Mouse (Mus musculus) hindbrain, embryonic 12.5 days (tissue): ENCODE data around the gene Sim1. TPM values are rescaled to one million over a fixed set of nuclear protein-coding genes. Genes with fewer than 3 reads are reported as not detected.
A peak's percentile ranks its signal among the peaks of the same experiment; 100 is the strongest.

Source experiments
- ATAC-seq: fragments of 200-750 bp; cut with Nextera tagmentation; 2 replicates; pipeline ENCODE4 v1.8.0; 2017; ENCODE audit warnings: moderate TSS enrichment; ENCODE audit not compliant: low FRiP score
- H3K27ac ChIP-seq: fragments of 300-500 bp; sonication (generic); 2 replicates; pipeline ENCODE4 v1.5.1; 2016; ENCODE audit warnings: mild to moderate bottlenecking
- H3K27me3 ChIP-seq: fragments of 300-500 bp; sonication (generic); 2 replicates; pipeline ENCODE4 v1.6.1; 2016; ENCODE audit warnings: mild to moderate bottlenecking
- H3K36me3 ChIP-seq: fragments of 300-500 bp; sonication (generic); 2 replicates; pipeline ENCODE4 v1.6.1; 2016; ENCODE audit warnings: mild to moderate bottlenecking
- H3K4me1 ChIP-seq: fragments of 300-500 bp; sonication (generic); 2 replicates; pipeline ENCODE4 v1.6.1; 2016
- H3K4me2 ChIP-seq: fragments of 300-500 bp; sonication (generic); replicated peaks from 2 replicates; pipeline ENCODE4 v1.6.1; 2016; ENCODE audit warnings: mild to moderate bottlenecking
- H3K4me3 ChIP-seq: fragments of 300-500 bp; sonication (generic); 2 replicates; pipeline ENCODE4 v1.5.1; 2016; ENCODE audit warnings: mild to moderate bottlenecking
- H3K9ac ChIP-seq: fragments of 300-500 bp; sonication (generic); 2 replicates; pipeline ENCODE4 v1.6.1; 2016; ENCODE audit warnings: mild to moderate bottlenecking, moderate library complexity
- H3K9me3 ChIP-seq: fragments of 300-500 bp; sonication (generic); replicated peaks from 2 replicates; pipeline ENCODE4 v1.6.1; 2016; ENCODE audit warnings: mild to moderate bottlenecking
- WGBS: fragments of 180-500 bp; shearing (Covaris S2); methylation state at CpG from one replicate; pipeline ENCODE4 v1.1.7; 2016; 5-methylcytosine and 5-hydroxymethylcytosine counted together
- polyA plus RNA-seq: library from polyadenylated mRNA; unstranded; fragments of >200 nt; fragmentation: Nextera tagmentation; extraction: Ambion mirVana; gene quantifications from 2 replicates; pipeline ENCODE4 v1.2.1, GENCODE M21; 2016

The Sim1 gene
- polyA plus RNA-seq, 1 experiment from 2014 or later, result 1.1 TPM

- Histone ChIP-seq H3K4me2 (no peak overlapping the region), H3K4me3 (no peak overlapping the region), H3K36me3 (no peaks in the 10 kb centered on the region), H3K27ac (no peak overlapping the region), H3K9me3 (no peaks in the 10 kb centered on the region), H3K9ac (no peak overlapping the region), H3K4me1 (peaks cover 7% of the 10 kb centered on the region; the same call in 1 of the 2 replicates), H3K27me3 (peaks cover 86% of the 10 kb centered on the region)
- no peak for ATAC-seq
- 4% methylated on average over 26 of the region's 26 CpGs for WGBS
These were observed 9.6 kb downstream of the Sim1 start for GRCm38 (mm10) chr10:50903846-50904763.

GRCm38 (mm10) chr10:50904764-50905701 is 10.5 kb downstream of the Sim1 start:
- H3K27ac ChIP-seq, result no peak overlapping the region
- peaks cover 94% of the 10 kb centered on the region for H3K27me3 ChIP-seq
- H3K9me3 ChIP-seq, result no peaks in the 10 kb centered on the region
- no peak for ATAC-seq
- WGBS, result 5% methylated on average over 29 of the region's 29 CpGs
- H3K9ac ChIP-seq, result no peak overlapping the region
- peaks cover 7% of the 10 kb centered on the region; the same call in 1 of the 2 replicates for H3K4me1 ChIP-seq
- H3K4me3 ChIP-seq, result no peak overlapping the region
- H3K36me3 ChIP-seq, result no peaks in the 10 kb centered on the region
- H3K4me2 ChIP-seq, result no peak overlapping the region

- WGBS, result 6% methylated on average over 16 of the region's 16 CpGs
These were observed 15.8 kb downstream of the Sim1 start for GRCm38 (mm10) chr10:50910400-50910799.

GRCm38 (mm10) chr10:50910861-50911410 is 16.4 kb downstream of the Sim1 start:
- Histone ChIP-seq H3K9ac (no peak overlapping the region), H3K4me1 (peaks cover 7% of the 10 kb centered on the region; the same call in 1 of the 2 replicates), H3K9me3 (no peaks in the 10 kb centered on the region), H3K27ac (no peak overlapping the region), H3K4me2 (peak overlapping the region; percentile 43), H3K4me3 (no peak overlapping the region), H3K36me3 (no peaks in the 10 kb centered on the region), H3K27me3 (peaks cover 73% of the 10 kb centered on the region)
- 6% methylated on average over 12 of the region's 12 CpGs for whole genome bisulfite sequencing
- peak; percentile 86 for ATAC-seq

More at GRCm38 (mm10) chr10:50910400-50910799, 15.8 kb downstream of the Sim1 start:
- H3K4me2 ChIP-seq, result peak overlapping the region; percentile 43
- H3K9me3 ChIP-seq, result no peaks in the 10 kb centered on the region
- no peak overlapping the region for H3K9ac ChIP-seq
- H3K27ac ChIP-seq, result no peak overlapping the region
- no peaks in the 10 kb centered on the region for H3K36me3 ChIP-seq
- peaks cover 79% of the 10 kb centered on the region for H3K27me3 ChIP-seq
- H3K4me3 ChIP-seq, result no peak overlapping the region
- H3K4me1 ChIP-seq, result peaks cover 7% of the 10 kb centered on the region; the same call in 1 of the 2 replicates
- peak; percentile 53 for ATAC-seq

- WGBS, result 49% methylated on average over 2 of the region's 2 CpGs
- Histone ChIP-seq H3K9ac (no peak overlapping the region), H3K27me3 (peaks cover 30% of the 10 kb centered on the region), H3K4me1 (peaks cover 4% of the 10 kb centered on the region; the same call in 1 of the 2 replicates), H3K4me2 (no peak overlapping the region), H3K9me3 (no peaks in the 10 kb centered on the region), H3K36me3 (no peaks in the 10 kb centered on the region), H3K4me3 (no peak overlapping the region), H3K27ac (no peak overlapping the region)
- no peak for ATAC-seq
These were observed 21.1 kb downstream of the Sim1 start for GRCm38 (mm10) chr10:50915607-50916006.

- H3K4me3 ChIP-seq, result no peak overlapping the region
- WGBS, result 58% methylated on average over 5 of the region's 5 CpGs
- H3K4me1 ChIP-seq, result no peaks in the 10 kb centered on the region
- H3K27ac ChIP-seq, result no peak overlapping the region
- H3K36me3 ChIP-seq, result no peaks in the 10 kb centered on the region
- H3K9ac ChIP-seq, result no peak overlapping the region
- no peak for ATAC-seq
- no peaks in the 10 kb centered on the region for H3K9me3 ChIP-seq
- H3K4me2 ChIP-seq, result no peak overlapping the region
- H3K27me3 ChIP-seq, result no peaks in the 10 kb centered on the region
These were observed 34.7 kb downstream of the Sim1 start for GRCm38 (mm10) chr10:50929281-50929680.

GRCm38 (mm10) chr10:50935673-50936072 is 41.1 kb downstream of the Sim1 start:
- H3K27ac ChIP-seq, result no peak overlapping the region
- no peak overlapping the region for H3K4me2 ChIP-seq
- no peak overlapping the region for H3K9ac ChIP-seq
- no peak for ATAC-seq
- no peaks in the 10 kb centered on the region for H3K27me3 ChIP-seq
- H3K36me3 ChIP-seq, result no peaks in the 10 kb centered on the region
- no peaks in the 10 kb centered on the region for H3K4me1 ChIP-seq
- H3K4me3 ChIP-seq, result no peak overlapping the region
- no peaks in the 10 kb centered on the region for H3K9me3 ChIP-seq

GRCm38 (mm10) chr10:50973625-50974024 is 79.1 kb downstream of the Sim1 start:
- no peak overlapping the region for H3K4me2 ChIP-seq
- H3K27ac ChIP-seq, result no peak overlapping the region
- no peak for ATAC-seq
- no peaks in the 10 kb centered on the region for H3K9me3 ChIP-seq
- no peaks in the 10 kb centered on the region for H3K27me3 ChIP-seq
- no peak overlapping the region for H3K9ac ChIP-seq
- 70% methylated on average over 1 of the region's 1 CpGs for WGBS
- no peak overlapping the region for H3K4me3 ChIP-seq
- no peaks in the 10 kb centered on the region for H3K36me3 ChIP-seq
- no peaks in the 10 kb centered on the region for H3K4me1 ChIP-seq

GRCm38 (mm10) chr10:50981849-50982248 is 87.3 kb downstream of the Sim1 start:
- no peak for ATAC-seq
- WGBS, result 89% methylated on average over 3 of the region's 3 CpGs

GRCm38 (mm10) chr10:50983620-50984019 is 89.1 kb downstream of the Sim1 start:
- Histone ChIP-seq H3K4me2 (no peak overlapping the region), H3K36me3 (no peaks in the 10 kb centered on the region), H3K9ac (no peak overlapping the region), H3K4me1 (no peaks in the 10 kb centered on the region), H3K27ac (no peak overlapping the region), H3K4me3 (no peak overlapping the region), H3K27me3 (no peaks in the 10 kb centered on the region), H3K9me3 (no peaks in the 10 kb centered on the region)
- ATAC-seq, result no peak
- WGBS, result 88% methylated on average over 4 of the region's 4 CpGs

More at GRCm38 (mm10) chr10:50981849-50982248, 87.3 kb downstream of the Sim1 start:
- Histone ChIP-seq H3K4me1 (no peaks in the 10 kb centered on the region), H3K4me3 (no peak overlapping the region), H3K27me3 (no peaks in the 10 kb centered on the region), H3K9me3 (no peaks in the 10 kb centered on the region), H3K4me2 (no peak overlapping the region), H3K9ac (no peak overlapping the region), H3K36me3 (no peaks in the 10 kb centered on the region), H3K27ac (no peak overlapping the region)

GRCm38 (mm10) chr10:51007798-51008197 is 113.2 kb downstream of the Sim1 start:
- ATAC-seq, result no peak
- 34% methylated on average over 3 of the region's 3 CpGs for WGBS

More at GRCm38 (mm10) chr10:51007798-51008197, 113.2 kb downstream of the Sim1 start:
- Histone ChIP-seq H3K36me3 (no peaks in the 10 kb centered on the region), H3K27ac (no peak overlapping the region), H3K9ac (no peak overlapping the region), H3K4me1 (peaks cover 13% of the 10 kb centered on the region; the same call in 1 of the 2 replicates), H3K9me3 (no peaks in the 10 kb centered on the region), H3K27me3 (peaks cover 5% of the 10 kb centered on the region; the same call in 1 of the 2 replicates), H3K4me3 (no peak overlapping the region), H3K4me2 (no peak overlapping the region)
